Mouse (Mus musculus) erythroblast, adult 5-6 weeks (primary cell): ENCODE measurements around the gene Fgf14. TPM values are rescaled to one million over a fixed set of nuclear protein-coding genes. Genes with fewer than 3 reads are reported as not detected.
"Not testable (repeated sequence)": the region's sequence is repeated elsewhere in the genome, so short reads cannot be mapped to it uniquely, and the experiment has no call there.

Experiments
- ATAC-seq: replicated peaks from 2 replicates; pipeline ENCODE4 v1.8.0; 2016; ENCODE audit warnings: moderate number of reproducible peaks, mild to moderate bottlenecking, moderate TSS enrichment, inconsistent platforms; ENCODE audit not compliant: poor library complexity, low FRiP score, severe bottlenecking
- total RNA-seq, 2 experiments: library from RNA; stranded (forward) in 1 of 2; stranded (reverse) in 1 of 2; fragments of 150-400 nt in 1 of 2; fragments of 200-764, 138-1000 nt in 1 of 2; gene quantifications; 2 replicates each; pipeline versions ENCODE4 v1.2.3 to v1.2.4; 2015 to 2017; ENCODE audit warnings: low replicate concordance in 2 of 2

The Fgf14 gene
- total RNA-seq, 2 experiments from 2014 or later = not detected

DNA sequence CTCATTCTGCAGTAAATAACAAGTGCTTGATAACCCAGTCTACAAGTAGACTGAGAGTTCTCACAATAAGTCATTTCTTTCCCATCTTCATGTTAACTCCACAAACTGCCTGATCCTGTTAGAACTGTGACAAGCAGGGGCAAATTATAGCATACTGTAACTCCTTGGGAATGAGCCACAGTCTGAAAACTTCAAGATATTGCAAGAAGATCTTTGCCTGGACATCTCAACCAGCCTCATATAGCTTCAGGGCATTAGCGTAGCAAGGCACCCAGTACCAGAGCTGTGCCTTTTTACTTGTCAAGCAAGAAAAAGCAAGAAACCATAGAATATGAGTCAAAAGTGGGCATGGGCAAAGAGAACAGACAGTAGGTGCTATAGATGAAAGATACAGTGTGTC lies 188.0 kb downstream of the Fgf14 start:
- no peak for ATAC-seq

DNA sequence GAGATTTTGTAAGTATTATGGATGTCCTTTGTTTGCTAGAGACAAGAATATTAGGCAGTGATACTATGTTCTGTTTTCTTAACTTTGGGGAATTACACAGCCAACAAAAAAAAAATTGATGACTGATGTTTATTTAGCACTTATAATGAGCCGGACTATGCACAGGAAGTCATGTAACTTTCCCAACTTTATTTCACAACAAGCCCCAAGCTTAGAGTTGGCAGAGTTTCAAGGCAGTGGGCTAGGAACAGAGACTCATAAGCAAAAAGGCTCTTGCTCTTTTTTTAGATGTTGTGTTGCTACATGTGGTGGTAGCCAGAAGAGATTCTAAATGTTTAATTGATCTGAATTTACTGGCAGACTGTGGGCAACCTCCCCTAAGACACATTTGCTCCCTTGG lies 191.7 kb downstream of the Fgf14 start:
- no peak for ATAC-seq

DNA sequence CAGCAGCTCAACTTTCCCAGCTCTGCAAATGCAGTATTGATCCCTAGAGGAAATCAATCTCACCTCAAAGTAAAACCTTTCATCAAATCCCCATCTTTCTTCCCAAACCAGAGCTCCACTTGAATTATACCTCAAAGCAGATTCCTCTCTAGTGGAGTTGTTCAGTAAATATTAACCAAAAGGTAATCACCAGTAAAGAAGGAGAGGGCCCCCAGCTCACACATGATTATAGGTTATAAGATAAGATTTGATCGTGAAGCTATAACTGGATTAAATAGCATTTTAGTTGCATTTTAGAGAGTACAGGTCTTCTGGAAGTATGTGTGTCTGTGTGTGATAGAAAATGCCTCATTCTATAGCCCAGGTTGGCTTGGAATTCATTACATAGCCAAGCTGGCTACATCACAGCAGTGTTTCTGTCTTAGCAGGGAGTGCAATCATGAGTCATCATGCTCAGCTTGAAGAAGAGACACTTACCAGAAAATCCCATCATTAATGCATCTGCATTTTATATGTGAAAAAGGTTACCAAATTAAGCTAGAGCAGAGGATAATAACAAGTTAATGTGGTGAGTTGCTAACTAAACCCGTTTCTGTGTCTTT lies 202.8 kb downstream of the Fgf14 start:
- ATAC-seq = no peak

DNA sequence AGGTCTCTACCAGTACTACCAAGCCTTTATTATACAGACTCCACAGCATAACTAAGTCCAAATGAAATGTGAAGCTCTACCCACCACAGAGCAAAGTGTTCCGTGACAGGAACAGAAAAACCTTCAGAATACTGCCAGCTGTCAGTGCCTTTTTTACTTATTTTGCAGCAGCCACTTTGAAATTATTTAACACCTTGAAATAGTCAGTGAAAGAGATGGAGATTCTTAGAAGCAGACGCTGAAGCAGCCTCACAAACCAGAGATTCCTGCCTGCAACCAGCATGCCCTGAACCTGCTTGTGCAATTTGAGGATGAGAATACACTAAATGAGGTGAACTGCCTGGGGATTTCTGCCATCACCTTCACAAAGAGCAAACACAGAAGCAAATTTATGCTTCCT lies 206.0 kb downstream of the Fgf14 start:
- ATAC-seq = no peak

DNA sequence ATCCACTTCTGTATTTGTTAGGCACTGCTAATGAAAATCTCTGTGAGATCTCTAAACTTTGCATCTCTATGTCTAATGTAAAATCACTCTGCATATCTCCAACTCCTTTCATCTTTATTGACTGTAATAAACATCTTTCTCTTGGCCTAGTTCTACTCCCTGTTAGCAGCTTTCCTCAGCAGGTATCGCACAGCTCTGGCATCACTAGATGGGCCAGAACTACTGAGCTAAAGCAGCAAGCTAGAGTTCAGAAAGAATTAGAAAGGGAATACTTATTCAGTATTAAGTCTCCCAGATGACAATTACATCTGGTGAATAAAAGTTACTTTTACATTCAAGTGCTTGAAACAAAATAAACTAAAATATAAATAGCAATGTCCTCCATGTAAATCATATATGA lies 221.8 kb downstream of the Fgf14 start:
- ATAC-seq = no peak

DNA sequence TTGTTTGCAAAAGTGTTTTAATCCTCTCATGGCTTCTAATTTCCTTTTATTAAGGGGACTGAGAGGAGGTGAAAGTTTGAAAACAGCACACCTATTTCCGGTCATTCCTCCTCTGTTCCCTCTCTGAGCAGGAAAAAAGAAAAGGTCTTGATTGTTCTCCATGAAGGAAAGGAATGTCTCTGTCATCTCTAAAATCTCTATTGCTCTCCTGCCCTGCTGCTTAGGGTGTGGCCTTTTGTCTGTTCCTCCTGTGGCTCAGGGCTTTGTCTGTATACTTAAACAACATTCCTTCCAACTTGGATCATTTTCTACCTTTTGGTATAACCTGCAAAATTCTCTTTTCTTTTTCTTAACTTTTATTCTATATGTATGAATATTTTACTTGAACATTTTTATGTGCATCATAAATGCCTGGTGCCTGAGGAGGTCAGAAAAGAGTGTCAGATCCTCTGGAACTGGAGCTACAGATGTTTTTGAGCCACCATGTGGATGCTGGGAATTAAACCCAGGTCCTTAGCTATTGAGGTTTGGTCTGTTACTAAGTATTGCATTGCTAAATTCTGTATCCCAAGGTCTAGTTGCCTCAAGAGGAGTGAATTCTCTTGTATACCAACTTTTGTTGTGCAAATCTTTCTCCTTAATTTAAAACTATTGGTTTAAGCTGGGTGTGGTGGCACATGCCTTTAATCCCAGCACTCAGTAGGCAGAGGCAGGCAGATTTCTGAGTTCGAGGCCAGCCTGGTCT lies 230.7 kb downstream of the Fgf14 start:
- no peak for ATAC-seq

DNA sequence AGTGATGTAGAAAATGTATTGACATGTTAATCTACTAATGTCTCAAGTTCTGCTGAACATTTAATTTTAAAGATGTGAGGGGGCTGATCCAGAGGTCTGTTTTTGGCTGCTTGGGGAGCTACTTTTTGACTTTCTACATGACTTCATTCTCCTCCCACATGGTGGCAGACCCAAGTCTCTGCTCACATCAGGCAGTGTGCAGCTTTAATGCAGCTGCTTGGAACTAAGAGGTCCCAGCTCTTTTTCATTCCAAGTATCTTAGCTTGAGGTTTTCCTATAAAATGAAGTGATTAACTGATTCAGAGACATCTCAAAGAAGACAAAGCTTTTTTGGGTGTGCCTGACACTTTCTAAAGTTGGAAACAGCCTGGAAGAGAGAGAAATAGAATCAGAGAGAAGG lies 232.1 kb downstream of the Fgf14 start:
- no peak for ATAC-seq

DNA sequence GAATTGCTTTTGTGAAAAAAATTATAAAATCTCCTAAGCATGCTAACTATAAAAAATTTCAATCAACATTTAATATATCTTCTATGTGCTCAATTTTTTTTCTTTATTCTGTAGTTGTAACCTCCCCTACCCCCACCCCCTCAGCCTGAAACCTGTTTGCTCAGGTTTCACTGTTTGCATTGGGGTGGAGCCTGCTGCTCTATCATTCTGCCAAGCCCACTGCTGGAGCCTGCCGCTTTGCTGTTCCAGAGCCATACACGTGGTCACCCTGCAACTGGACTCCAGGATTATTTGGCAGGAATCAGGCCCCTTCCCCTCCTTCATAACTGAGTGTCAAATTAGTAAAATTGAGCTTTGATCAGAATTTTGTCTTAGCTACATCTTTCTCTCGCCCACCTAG lies 237.6 kb downstream of the Fgf14 start:
- not testable (repeated sequence) for ATAC-seq

DNA sequence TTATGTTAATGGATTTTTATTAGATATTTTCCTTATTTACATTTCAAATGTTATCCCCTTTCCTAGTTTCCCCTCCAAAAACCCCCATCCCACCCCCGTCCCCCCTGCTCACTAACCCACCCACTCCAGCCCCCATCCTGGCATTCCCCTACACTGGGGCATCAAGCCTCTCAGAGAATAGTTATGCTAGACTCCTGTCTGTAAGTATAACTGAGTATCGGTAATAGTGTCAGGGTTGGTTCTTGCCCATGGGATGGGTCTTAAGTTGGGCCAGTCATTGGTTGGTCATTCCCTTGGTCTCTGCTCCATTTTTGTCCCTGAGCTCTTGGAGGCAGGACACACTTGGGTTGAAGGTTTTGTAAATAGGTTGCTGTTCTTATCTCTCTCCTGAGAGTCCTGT lies 265.0 kb downstream of the Fgf14 start:
- ATAC-seq = no peak

DNA sequence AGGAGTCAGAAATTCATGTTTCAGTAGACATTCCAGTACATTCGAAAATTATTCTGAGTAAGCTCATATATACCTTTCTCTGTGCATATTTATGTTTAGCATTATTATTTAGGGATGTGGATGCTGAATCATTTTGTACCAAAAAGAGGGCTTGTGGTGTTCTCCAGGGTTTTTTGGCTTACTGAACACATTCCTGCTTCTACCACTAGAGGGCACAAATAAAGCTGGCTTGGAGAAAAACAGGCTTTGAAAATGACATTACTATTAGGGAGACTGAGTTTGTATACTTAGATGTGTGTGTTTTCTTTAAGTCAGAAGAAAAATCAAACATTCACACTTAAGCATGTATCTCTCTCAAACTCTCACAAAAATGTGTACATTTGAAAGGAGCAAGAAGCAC lies 266.0 kb downstream of the Fgf14 start:
- ATAC-seq = no peak

DNA sequence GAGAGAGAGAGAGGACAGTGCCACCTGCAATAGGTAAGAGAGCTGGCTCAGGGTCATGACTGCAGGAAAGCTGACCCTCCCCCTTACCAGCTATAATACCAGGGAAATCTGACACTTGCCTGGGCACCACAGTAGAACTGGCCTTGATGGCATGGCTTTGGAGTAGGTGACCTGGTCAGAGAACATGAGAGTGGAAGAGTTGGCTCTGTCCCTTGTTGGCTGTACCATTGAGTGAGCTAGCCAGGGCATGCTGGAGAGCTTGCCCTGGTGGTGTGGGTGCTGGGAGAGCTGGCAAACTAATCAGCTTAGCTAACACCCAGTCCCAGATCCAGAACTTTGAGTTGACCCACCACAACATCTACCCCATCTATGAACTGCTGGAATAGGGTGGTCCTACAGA lies 348.5 kb downstream of the Fgf14 start:
- no peak for ATAC-seq

DNA sequence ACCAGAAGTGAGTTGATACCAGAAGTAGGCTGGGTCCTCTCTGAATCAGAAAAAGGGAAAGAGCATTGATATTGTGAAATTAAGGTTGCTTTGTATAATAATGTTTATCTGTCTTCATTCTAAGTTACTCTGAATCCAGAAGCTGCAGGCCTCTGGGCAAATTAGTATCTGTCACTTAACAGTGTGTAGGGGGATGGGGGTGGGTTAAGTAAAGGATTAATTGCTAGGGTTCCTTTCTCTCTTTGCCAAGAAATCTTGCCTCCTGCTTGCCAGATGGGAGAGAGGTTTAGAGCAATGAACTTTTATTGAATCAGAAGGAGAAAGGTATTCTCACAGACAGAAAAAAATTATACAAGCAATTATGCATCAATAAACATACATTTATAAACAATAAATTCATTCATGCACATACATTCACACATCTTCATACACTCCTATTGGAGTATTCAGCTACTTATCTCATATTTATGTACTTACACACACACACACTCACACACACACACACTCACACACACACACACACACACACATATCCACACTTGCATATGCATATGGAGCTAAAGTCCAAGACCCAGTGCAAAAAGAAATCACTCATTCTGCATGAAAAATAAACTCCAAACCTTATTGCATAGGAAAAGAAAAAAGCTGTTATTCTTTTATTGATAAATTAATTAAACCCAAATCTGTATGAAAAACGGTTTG lies 357.8 kb downstream of the Fgf14 start:
- no peak for ATAC-seq

DNA sequence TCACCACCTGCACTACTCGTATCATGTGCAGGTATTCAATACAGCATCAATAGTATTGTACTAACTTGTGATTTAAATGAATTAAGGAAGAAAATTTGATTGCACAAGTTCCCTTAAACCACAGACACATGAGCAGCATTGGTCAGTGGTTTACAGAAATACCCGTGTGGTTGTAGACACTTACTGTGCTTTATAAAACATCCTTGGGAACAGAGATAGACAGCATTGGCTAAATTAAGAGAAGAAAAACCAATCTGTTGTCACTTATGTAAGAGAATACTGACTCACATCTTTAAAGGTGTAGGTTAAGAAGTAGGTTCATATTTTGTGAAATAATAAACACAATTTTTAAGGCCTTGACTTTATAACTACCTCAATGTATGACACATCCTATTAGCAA lies 361.4 kb downstream of the Fgf14 start:
- no peak for ATAC-seq

DNA sequence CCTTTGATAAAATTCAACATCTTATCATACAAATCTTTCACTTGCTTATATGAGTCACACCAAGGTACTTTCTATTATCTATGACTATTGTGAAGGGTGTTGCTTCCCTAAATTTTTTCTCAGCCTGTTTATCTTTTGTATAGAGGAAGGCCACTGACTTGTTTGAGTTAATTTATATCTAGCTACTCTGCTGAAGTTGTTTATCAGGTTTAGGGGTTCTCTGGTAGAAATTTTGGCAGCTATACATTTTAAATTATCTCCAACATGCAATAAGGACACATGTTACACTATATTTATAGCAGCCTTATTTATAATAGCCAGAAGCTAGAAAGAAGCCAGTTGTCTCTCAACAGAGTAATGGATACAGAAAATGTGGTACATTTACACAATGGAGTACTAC lies 389.9 kb downstream of the Fgf14 start:
- no peak for ATAC-seq

DNA sequence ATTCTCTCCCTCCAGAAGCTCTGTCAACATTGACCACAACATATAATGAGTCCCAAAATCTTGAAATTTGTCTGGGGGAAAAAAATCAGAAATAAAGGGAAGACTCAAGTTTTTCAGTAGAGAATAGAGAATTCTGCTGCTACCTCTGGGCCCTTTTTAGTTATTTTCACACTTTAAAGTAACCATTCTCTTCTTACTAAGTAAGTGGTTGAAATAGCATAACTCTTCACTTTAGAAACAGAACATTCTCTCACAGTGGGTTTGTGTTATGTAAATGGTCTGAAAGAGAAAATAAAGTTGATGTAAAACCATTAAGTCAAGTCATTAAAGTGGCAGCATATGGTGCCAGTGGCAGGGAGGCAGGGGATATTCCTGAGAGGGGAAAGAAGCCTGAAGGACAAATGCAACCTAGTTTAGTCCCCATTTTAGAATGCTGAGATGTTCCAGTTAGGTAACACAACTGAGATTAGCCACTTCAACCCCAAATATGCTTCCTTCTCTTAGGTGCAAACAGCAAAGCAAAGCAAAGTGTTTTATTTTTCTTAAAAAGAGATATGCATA lies 398.5 kb downstream of the Fgf14 start:
- no peak for ATAC-seq

DNA sequence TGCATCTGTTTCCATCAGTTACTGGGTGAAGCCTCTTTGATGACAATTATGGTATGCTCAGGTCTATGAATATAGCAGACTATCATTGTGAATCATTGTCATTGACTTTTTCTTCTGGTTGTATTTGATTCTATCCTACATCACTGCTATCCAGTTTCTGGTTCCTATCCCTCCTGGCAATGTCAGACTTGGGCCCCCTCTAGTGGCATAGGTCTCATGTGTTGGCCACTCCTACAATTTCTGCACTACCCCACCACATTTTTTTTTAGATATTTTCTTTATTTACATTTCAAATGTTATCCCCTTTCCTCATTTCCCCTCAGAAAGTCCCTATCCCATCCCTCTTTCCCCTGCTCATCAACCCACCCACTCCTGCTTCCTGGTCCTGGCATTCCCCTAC lies 409.9 kb downstream of the Fgf14 start:
- ATAC-seq = no peak

DNA sequence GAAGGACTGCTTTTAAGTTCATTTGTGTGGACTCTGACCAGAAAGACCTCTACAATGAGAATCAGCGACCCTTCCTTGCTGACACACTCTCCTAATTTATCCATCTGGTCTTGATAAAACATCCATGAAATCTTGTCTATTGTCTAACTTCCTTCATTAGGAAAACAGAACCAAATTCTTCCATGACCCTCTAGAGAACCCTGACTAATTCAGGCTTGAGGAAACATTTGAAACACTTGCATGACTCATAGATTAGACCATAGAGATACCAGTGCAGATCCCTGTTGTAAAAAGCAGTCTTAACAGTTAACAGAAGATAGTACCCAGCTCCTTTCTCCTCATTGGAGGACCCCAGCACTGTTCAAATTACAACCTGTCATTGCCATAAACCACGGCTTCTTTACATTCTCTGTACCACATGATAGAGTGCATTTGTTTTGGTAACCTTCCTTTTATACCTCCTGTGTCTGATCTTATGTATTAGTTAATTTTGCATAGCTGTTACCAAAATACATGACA lies 412.3 kb downstream of the Fgf14 start:
- ATAC-seq = no peak

DNA sequence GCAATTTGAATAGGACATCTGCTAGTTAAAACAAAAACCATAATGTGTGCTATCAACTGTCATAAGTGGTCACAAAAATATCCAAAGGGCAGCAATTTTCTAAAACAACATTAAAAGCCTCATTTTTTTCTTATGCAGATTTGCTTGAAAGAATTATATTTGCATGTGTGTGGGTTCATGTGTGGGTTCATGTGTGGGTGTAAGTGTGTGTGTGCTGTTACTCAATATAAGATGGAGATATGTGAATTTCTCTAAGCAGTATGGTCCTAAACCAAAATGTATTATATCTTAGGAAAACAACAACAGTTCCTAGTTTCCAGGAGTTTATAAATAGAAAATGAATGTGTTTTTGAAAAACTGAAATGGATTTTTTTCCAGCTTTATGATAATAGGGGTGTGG lies 413.7 kb downstream of the Fgf14 start:
- ATAC-seq = no peak

DNA sequence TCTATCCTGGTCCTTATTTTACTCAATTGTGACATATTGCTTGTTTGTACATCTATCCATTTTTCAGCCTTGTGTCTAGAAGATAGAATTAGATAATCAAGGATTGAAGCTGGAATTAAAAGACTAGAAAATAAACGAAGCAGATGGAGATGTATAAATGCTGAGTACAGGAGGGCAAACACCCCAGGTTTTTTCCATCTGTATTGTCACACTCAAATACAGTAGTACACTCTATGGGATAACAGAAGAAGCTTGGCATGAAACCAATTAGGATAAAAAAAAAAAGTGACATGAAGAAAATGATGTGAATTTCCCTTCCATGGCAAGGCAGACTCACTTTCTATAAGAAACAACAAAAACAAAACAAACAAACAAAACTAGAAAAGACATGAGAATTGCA lies 429.4 kb downstream of the Fgf14 start:
- no peak for ATAC-seq

DNA sequence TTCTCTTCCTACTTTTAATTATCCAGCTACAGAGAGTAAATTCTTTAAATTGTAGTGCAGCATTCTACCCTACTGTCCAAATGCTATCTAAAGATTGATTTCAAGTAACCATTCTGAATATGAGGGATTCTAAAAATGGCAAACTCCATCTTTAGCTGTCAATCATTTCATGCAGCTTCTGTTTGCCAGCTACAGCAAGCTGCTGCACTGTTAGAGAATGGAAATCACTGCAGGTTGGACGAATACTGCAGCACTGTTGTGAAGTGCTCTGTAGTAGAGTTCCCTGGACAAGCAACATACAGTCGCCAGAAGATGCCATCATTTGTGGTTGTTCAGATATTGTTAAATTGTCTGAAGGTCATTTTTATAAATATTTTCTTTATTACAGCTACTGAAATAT lies 453.5 kb downstream of the Fgf14 start:
- no peak for ATAC-seq

DNA sequence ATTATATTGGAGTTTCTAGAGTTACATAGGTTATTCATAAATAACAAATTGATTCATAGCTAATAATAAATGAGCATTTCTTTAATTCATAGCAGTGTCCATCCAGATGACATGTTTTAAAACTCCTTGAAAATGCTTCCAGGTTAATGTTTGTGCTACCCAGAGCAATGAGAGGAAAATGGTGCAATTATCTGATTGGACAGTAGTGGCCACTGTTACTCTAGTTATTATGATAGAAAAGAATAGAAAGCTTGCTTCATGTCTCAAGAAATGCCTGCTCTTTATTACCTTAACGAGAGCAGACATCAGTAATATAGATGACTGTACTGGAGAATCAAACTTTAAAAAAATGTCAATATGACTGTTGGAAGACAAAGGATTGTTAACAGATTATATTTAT lies 454.5 kb downstream of the Fgf14 start:
- no peak for ATAC-seq
